Mouse (Mus musculus) C2C12 (cell line): ENCODE results near the gene Map4k5.

Experiments
- CTCF ChIP-seq: IDR thresholded peaks from one replicate; pipeline ENCODE4 v1.5.1; 2011; ENCODE audit not compliant: control insufficient read depth, insufficient read depth, insufficient read length
- USF1 ChIP-seq: IDR thresholded peaks from one replicate; pipeline ENCODE4 v1.6.1; 2011; ENCODE audit warnings: low read depth, mild to moderate bottlenecking, control low read depth, moderate library complexity

- TF ChIP-seq CTCF (no peak), USF1 (no peak)
Measured at GRCm38 (mm10) chr12:69765543-69765942, 127.5 kb downstream of the Map4k5 start.
